Mouse (Mus musculus) inflammation-experienced regulatory T-cells, adult 6 months (primary cell): ENCODE measurements around the gene Zbtb38. TPM values are rescaled to one million over a fixed set of nuclear protein-coding genes. Genes with fewer than 3 reads are reported as not detected.

Experiments used
- ATAC-seq: one replicate; pipeline ENCODE4 v1.8.0; 2017
- polyA plus RNA-seq, 3 experiments: library from polyadenylated mRNA; unstranded; fragments of 100-300 nt; shearing (Covaris generic); gene quantifications; one replicate each; pipeline ENCODE4 v1.2.1; 2017

Gene Zbtb38
- polyA plus RNA-seq, 3 experiments from 2014 or later, result 53.9 to 73.9 (median 69.4) TPM

DNA sequence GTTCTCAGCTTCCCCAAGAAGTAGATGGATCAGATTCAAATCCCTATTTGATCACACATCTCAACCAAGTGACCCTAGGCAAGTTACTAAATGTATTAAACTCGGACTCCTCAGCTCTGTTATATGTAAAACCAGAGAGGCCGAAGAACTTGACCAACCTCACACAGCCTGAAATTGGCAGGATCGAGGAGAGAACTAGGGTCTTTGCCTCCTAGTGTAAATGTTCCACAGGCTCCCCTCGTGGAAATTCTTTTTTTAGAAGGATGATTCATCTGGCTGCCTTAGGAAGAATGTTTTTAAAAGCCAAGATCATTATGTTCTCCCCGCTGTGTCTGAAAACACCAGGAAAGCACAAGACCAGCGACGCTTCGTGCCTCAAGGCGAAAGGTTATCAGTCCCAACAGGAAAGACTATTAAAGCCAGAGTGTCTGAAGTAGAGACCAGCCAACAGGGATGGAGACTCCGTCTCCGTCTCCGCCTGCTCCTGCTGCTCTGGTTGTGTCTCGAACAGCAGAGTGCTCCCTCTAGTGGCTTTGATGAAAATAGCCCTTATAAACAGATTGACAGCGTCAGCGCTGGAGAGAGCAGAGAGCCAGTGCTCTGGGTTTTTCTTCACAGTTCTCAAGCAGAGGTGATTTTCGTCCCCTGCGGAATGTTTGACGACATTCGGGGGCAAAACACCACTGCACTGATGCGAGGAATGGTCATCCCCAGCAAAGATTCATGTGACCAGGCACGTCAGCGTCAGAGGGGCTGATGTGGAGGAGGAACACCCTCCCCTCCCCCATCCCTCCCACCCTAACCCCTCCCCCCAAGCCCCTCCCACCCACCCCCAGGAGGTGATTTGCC lies 6.3 kb upstream of the Zbtb38 start:
- ATAC-seq, result peak; percentile 91

GRCm38 (mm10) chr9:96756638-96757435 lies 4.2 kb upstream of the Zbtb38 start:
- no peak for ATAC-seq

- no peak for ATAC-seq
Observed at GRCm38 (mm10) chr9:96755761-96756160, 3.1 kb upstream of the Zbtb38 start.

DNA sequence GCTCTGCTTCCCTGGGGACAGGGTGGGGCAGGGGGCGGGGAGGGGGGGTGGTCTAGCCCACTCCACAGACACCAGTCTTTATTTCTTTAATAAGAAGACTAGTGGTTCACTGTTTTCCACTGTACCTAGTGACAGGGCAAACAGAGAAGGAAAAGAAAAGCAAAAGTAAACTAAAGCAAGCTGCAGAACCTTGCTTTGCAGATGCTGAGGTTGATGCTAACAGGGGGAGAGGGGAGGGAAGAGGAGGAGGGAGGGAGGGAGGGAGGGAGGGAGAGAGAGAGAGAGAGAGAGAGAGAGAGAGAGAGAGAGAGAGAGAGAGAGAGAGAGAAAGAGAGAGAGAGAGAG lies 2.0 kb upstream of the Zbtb38 start:
- ATAC-seq, result peak; percentile 18

DNA sequence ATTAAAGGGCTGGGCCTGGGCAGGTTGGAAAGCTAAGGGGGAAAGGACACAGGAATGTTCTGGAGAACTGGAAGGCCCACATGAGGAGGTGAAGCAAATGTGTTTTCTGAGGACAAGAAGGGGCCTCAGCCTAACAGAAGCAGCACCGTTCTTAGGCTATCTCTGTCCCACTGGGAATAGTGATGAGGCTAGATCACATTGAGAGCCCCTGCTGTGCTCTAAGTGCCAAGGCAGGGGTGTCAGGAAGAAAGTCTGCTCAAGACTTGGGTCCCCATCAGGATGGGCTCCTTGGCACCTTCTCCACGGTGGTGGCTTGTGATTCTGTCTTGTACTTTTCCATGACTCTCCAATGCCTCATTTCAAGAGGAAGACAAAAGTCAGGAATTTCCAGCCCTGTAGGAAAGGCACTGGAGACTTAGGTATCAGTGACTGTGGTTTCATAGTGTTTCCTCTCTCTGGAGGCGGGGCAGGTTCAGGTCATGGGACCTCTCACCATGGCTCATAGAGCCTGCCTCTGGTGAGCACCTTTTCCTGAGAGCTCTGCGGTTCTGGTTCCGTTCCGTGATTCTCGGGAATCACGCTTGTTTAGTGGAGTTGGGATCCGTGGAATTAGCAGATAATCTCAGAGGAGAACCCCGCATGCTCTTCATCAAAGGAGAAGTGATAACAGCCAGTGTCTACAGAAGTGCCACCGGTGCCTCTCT lies 1.4 kb upstream of the Zbtb38 start:
- ATAC-seq, result peak; percentile 60

DNA sequence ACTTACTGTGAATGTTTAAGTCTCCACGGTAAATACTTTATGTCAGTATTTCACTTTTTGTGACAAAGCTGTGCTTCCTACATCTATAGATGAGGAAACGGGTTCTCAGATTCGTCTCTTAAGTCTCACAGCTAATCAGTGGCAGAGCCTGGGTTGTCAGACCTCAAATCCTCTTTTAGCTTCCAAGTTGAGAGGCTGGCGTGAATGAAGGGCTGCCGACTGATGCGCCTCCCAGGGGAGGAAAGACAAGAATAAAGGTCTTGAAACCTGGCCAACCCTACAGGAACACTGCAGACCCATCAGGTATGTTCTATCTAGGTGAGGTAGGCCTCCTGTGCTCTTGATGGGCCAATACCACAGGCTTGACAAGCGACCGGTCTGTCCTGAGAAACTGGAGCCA lies 761 bp upstream of the Zbtb38 start:
- ATAC-seq, result no peak

GRCm38 (mm10) chr9:96751821-96752602 lies 619 bp downstream of the Zbtb38 start:
- ATAC-seq, result no peak

DNA sequence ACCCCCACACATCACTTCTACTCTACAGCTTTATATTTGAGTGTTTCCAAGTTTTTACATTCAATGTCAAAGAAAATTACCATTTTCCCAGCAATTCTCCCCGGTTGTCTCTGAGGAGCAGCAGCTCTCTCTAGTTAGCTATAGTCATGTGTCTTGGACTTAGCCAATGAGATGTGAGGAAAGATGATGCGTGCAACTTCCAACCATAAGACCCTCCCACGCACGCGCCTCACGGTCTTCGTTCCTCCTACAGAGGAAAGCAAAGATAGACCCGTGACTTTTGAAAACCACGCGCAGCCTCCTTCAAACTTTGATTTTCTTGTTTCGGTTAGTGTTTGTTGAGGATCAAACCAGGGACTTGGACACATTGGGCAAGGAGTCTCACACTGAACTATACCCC lies 2.0 kb downstream of the Zbtb38 start:
- ATAC-seq, result no peak

DNA sequence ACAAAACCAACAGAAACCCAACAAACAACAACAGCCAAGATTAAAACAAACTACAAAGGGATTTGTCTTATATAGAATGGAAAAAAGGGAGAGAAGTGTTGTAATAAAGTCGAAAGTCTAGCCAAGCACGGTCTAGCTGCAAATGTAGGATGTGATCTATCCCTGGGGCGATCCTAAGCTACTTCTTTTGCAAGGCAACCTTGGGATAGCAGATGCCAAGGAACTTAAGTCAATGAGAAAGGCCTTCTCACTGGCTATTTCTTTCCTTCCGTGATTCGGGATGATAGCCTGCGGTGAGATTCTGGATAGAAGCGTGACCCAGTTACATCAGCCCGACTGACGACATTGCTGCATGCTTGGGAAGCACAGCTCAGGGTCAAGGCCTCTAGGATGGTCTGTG lies 6.1 kb downstream of the Zbtb38 start:
- ATAC-seq, result no peak

GRCm38 (mm10) chr9:96744909-96745308 lies 7.7 kb downstream of the Zbtb38 start:
- ATAC-seq, result no peak

GRCm38 (mm10) chr9:96741365-96742085 lies 11.1 kb downstream of the Zbtb38 start:
- no peak for ATAC-seq

GRCm38 (mm10) chr9:96740712-96741364 lies 11.8 kb downstream of the Zbtb38 start:
- peak; percentile 64 for ATAC-seq

- ATAC-seq, result peak; percentile 66
Observed at GRCm38 (mm10) chr9:96739808-96740711, 12.6 kb downstream of the Zbtb38 start.

- ATAC-seq, result no peak
Observed at GRCm38 (mm10) chr9:96738563-96739355, 13.9 kb downstream of the Zbtb38 start.

GRCm38 (mm10) chr9:96735946-96736345 lies 16.7 kb downstream of the Zbtb38 start:
- no peak for ATAC-seq

GRCm38 (mm10) chr9:96733425-96733717 lies 19.3 kb downstream of the Zbtb38 start:
- ATAC-seq, result no peak

DNA sequence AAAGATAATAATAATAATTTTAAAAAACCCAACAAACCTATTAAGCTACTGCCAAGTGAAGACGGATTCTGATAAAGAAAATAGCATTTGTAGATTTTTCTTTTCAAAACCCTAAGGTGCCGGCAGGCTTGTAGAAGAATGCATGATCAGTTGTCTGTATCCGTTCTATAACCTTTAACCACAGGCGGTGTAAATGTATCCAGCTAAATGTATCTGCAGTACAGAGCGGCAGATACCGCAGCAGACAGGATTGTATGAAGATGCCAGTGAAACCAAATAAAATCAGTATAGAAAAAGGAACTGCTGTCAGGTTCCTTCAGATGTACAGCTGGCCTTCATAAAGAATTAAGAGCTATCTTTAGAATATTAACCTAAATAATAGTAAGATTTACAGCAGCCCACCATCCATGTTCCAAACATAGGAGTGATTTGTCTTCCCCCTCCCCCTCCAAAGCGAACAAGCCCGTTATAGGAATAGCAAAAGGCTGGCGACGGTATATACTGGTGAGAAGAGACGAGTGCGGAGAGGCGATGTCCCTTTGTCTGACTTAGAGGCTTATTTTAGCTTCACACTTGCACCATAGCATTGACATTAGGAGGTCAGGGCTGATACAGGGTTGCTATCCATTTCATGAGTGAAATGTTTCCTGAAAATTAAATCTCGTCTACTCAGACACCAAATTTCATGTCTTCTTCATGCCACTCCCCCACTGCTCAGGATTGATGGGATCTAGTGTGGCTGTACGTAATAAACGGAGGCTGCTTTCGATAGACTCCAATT lies 19.8 kb downstream of the Zbtb38 start:
- no peak for ATAC-seq

DNA sequence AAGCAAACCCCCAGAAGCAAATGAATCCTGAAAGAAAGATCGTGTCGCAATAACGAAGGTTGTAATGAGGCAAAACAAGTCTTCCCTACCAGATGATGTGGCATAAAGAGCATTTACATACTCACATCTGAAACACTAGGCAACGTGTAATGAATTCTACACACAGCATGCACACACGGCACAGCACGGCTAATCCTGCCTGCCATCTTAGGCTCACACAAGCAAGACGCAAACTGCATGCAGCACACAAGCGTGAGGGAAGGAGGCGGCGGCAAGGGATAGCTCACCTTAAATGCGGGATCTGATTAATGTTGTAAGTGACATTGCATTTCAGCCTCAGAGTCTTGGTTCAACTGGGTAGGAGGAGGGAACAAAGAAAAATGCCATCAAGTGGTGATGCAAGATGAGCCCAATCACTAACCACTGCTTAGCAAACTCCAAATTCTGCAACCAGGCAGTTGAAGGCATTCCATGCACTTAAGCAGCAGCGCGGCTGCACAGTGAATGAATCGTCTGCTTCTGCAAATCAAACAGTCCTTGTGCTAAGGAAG lies 20.6 kb downstream of the Zbtb38 start:
- ATAC-seq, result no peak
